Mouse (Mus musculus) C2C12 (cell line): ENCODE results near the gene Zfp74. TPM values are rescaled to one million over a fixed set of nuclear protein-coding genes. Genes with fewer than 3 reads are reported as not detected.

ENCODE experiments used
- H3K27me3 ChIP-seq: one replicate; pipeline ENCODE4 v1.6.1; 2011; ENCODE audit not compliant: control insufficient read depth, insufficient read depth, insufficient read length
- H3K36me3 ChIP-seq: one replicate; pipeline ENCODE4 v1.6.1; 2011; ENCODE audit not compliant: control insufficient read depth, insufficient read depth
- H3K4me3 ChIP-seq: one replicate; pipeline ENCODE4 v1.5.1; 2011; ENCODE audit warnings: mild to moderate bottlenecking, control low read depth; ENCODE audit not compliant: poor library complexity, insufficient read depth, severe bottlenecking
- H3K79me2 ChIP-seq: one replicate; pipeline ENCODE4 v1.6.1; 2011; ENCODE audit not compliant: control insufficient read depth, insufficient read depth
- H3K79me3 ChIP-seq: one replicate; pipeline ENCODE4 v1.6.1; 2011; ENCODE audit warnings: low read depth, control low read depth
- H3ac ChIP-seq: one replicate; pipeline ENCODE3; 2011; ENCODE audit warnings: low read depth; ENCODE audit not compliant: control insufficient read depth, insufficient read length
- CEBPB ChIP-seq: IDR thresholded peaks from one replicate; pipeline ENCODE4 v1.6.1; 2011; ENCODE audit warnings: low read depth, mild to moderate bottlenecking, control low read depth, moderate library complexity
- CTCF ChIP-seq: IDR thresholded peaks from one replicate; pipeline ENCODE4 v1.5.1; 2011; ENCODE audit not compliant: control insufficient read depth, insufficient read depth, insufficient read length
- FOSL1 ChIP-seq: IDR thresholded peaks from one replicate; pipeline ENCODE4 v1.8.0; 2011; ENCODE audit warnings: mild to moderate bottlenecking, low read length; ENCODE audit not compliant: poor library complexity, insufficient read depth, severe bottlenecking
- MAX ChIP-seq: IDR thresholded peaks from one replicate; pipeline ENCODE4 v1.6.1; 2011; ENCODE audit warnings: mild to moderate bottlenecking, control low read depth
- MYOD1 ChIP-seq: IDR thresholded peaks from one replicate; pipeline ENCODE4 v1.6.1; 2011; ENCODE audit warnings: low read depth; ENCODE audit not compliant: control insufficient read depth, insufficient read length
- MYOG ChIP-seq: IDR thresholded peaks from one replicate; pipeline ENCODE4 v1.6.1; 2011; ENCODE audit not compliant: control insufficient read depth, insufficient read length; ENCODE audit errors: extremely low read depth
- USF1 ChIP-seq: IDR thresholded peaks from one replicate; pipeline ENCODE4 v1.6.1; 2011; ENCODE audit warnings: low read depth, mild to moderate bottlenecking, control low read depth, moderate library complexity
- polyA plus RNA-seq: library from polyadenylated mRNA; unstranded; fragments of >200 nt; fragmentation: generic; extraction: Trizol; gene quantifications from one replicate; pipeline ENCODE4 v1.2.1, GENCODE M21; 2012; ENCODE audit warnings: missing spikeins

Zfp74 gene
- polyA plus RNA-seq, 1 experiment: 1.9 TPM

GRCm38 (mm10) chr7:29958125-29958724 is 4.3 kb upstream of the Zfp74 start:
- no peaks in the 10 kb centered on the region for H3K79me3 ChIP-seq
- TF ChIP-seq CTCF: no peak
- TF ChIP-seq CEBPB: no peak
- no peak for TF ChIP-seq MAX
- TF ChIP-seq USF1: no peak
- TF ChIP-seq FOSL1: no peak
- no peak for TF ChIP-seq MYOG
- no peak for TF ChIP-seq MYOD1
- H3K4me3 ChIP-seq: no peak overlapping the region
- H3K79me2 ChIP-seq: no peaks in the 10 kb centered on the region
- no peaks in the 10 kb centered on the region for H3K36me3 ChIP-seq
- no peak overlapping the region for H3ac ChIP-seq
- no peaks in the 10 kb centered on the region for H3K27me3 ChIP-seq

DNA sequence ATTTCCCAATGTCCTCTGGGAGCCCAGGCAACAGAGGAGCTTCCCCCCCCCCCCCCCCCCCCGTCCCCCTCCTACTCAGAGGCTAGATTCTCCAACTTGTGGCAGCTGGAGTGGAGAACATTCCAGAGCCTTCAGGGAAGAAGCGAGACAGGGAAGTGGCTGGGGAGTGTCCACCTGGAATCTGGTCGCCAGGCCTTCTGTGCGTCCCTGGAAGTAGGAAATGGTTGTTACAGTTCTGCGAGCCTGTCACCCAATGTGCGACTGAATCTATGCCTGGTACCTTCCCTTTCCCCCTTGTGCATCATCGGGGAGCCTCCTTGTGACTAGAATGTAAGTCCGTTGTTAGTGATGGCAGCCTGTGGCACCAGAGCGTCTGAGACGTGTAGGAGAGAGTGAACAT is 2.4 kb upstream of the Zfp74 start:
- H3ac ChIP-seq: no peak overlapping the region
- H3K4me3 ChIP-seq: no peak overlapping the region
- no peaks in the 10 kb centered on the region for H3K27me3 ChIP-seq
- H3K36me3 ChIP-seq: no peaks in the 10 kb centered on the region
- no peaks in the 10 kb centered on the region for H3K79me3 ChIP-seq
- H3K79me2 ChIP-seq: no peaks in the 10 kb centered on the region
- TF ChIP-seq MYOD1: no peak
- no peak for TF ChIP-seq MYOG
- TF ChIP-seq USF1: no peak
- no peak for TF ChIP-seq CEBPB
- TF ChIP-seq FOSL1: no peak
- no peak for TF ChIP-seq MAX
- no peak for TF ChIP-seq CTCF

DNA sequence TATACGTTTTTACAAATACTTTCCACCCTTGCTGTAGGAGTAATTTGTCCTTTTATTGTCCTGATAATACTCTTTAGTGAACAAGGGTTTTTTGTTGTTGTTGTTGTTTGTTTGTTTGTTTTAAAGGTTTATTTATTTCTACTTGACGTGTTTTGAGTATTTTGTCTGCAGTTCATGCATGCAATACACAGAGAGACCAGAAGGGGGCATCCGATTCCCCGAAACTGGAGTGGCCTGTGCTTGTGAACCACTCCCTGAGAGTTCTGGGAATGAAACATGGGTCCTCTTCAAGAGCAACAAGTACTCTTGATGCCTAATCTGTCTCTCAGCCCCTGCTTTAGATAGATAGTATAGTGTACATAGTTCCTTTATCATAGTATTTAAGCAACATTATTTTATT is 842 bp upstream of the Zfp74 start:
- Histone ChIP-seq H3K27me3 (no peaks in the 10 kb centered on the region), H3ac (no peak overlapping the region), H3K79me3 (no peaks in the 10 kb centered on the region), H3K4me3 (no peak overlapping the region), H3K79me2 (no peaks in the 10 kb centered on the region), H3K36me3 (no peaks in the 10 kb centered on the region)
- TF ChIP-seq CTCF (peak; percentile 28), MYOG (no peak), CEBPB (no peak)

GRCm38 (mm10) chr7:29953086-29953485 is 803 bp downstream of the Zfp74 start:
- no peak overlapping the region for H3ac ChIP-seq
- no peaks in the 10 kb centered on the region for H3K79me3 ChIP-seq
- no peaks in the 10 kb centered on the region for H3K79me2 ChIP-seq
- TF ChIP-seq USF1: no peak
- TF ChIP-seq MYOD1: no peak
- no peak for TF ChIP-seq CTCF
- TF ChIP-seq MAX: no peak
- no peak for TF ChIP-seq FOSL1
- TF ChIP-seq MYOG: no peak
- TF ChIP-seq CEBPB: no peak
- no peaks in the 10 kb centered on the region for H3K27me3 ChIP-seq
- H3K36me3 ChIP-seq: no peaks in the 10 kb centered on the region
- peak overlapping the region; percentile 37 for H3K4me3 ChIP-seq

DNA sequence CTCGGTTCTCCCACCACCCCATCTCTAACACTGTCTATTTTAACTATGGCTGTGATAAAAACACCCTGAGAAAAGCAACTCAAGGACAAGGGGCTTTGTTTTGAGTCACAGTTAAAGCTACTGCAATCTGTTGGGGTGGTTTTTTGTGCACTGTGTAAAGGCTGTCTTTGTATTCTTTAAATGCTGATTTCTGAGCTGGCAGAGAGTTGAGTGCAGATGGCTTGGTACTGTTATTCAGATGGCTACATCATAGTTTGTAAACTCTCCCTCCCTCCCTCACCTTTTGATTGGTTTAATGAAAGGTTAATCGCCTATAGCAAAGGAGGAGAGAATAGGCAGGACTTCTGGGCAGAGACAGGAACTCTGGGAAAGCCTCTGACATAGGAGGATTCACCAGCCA is 9.7 kb downstream of the Zfp74 start:
- Histone ChIP-seq H3K79me2 (no peaks in the 10 kb centered on the region), H3K27me3 (no peaks in the 10 kb centered on the region), H3K79me3 (no peaks in the 10 kb centered on the region), H3K4me3 (no peak overlapping the region), H3ac (no peak overlapping the region), H3K36me3 (no peaks in the 10 kb centered on the region)
- TF ChIP-seq CTCF: no peak
- no peak for TF ChIP-seq FOSL1
- no peak for TF ChIP-seq MYOD1
- no peak for TF ChIP-seq USF1
- no peak for TF ChIP-seq CEBPB
- TF ChIP-seq MYOG: no peak
- TF ChIP-seq MAX: no peak

- Histone ChIP-seq H3ac (no peak overlapping the region), H3K79me3 (no peaks in the 10 kb centered on the region), H3K79me2 (no peaks in the 10 kb centered on the region), H3K4me3 (no peak overlapping the region), H3K27me3 (no peaks in the 10 kb centered on the region), H3K36me3 (no peaks in the 10 kb centered on the region)
- no peak for TF ChIP-seq MYOG
- no peak for TF ChIP-seq MAX
- TF ChIP-seq FOSL1: no peak
- TF ChIP-seq USF1: no peak
- TF ChIP-seq CTCF: no peak
- TF ChIP-seq CEBPB: no peak
- TF ChIP-seq MYOD1: no peak
These were observed 10.2 kb downstream of the Zfp74 start for GRCm38 (mm10) chr7:29943720-29944119.
